Mouse (Mus musculus): ENCODE results near the gene Gm28539. TPM values are rescaled to one million over a fixed set of nuclear protein-coding genes. Genes with fewer than 3 reads are reported as not detected.
A peak's percentile ranks its signal among the peaks of the same experiment; 100 is the strongest.

Gene Gm28539
- polyA plus RNA-seq, 2 experiments = not detected

DNA sequence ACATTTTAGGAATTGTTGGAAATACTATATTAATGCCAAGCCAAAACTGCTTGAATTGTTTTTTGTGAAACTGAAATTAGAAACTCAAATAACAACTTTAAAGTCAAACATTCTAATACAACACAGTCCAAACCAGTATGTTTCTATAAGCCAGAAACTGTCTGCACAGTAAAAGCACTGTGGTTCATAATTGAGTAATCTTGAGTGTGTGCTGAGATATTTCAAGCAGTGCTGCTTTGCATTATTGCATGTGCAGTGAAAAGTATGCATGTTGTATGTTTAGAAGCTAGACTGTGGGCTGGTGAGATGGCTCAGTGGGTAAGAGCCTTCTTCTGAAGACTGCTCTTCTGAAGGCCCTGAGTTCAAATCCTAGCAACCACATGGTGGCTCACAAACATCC is 47.7 kb downstream of the Gm28539 start:
- H3K9me3 ChIP-seq (ENCODE audit: control insufficient read depth, low read length) = no peaks in the 10 kb centered on the region
- H3K4me2 ChIP-seq (ENCODE audit: low read depth) = no peak overlapping the region
- no peak overlapping the region for H3K27ac ChIP-seq
- no peak for ATAC-seq (ENCODE audit: insufficient read depth)
- H3K4me3 ChIP-seq (ENCODE audit: insufficient read depth in 1 of 2, low read depth in 2 of 2, low read length in 2 of 2) = no peak overlapping the region
- H3K9ac ChIP-seq (replicated peaks) = no peak overlapping the region
- peaks cover 10 to 11% of the 10 kb centered on the region in 2 experiments for H3K4me1 ChIP-seq (replicated peaks; ENCODE audit: control insufficient read depth in 2 of 2, insufficient read depth in 2 of 2, low read length in 1 of 2)
- no peak for DNase-seq (ENCODE audit: low read depth in 3 of 3, low spot score in 3 of 3)
- H3K27me3 ChIP-seq (ENCODE audit: control insufficient read depth, insufficient read depth, low read length) = no peaks in the 10 kb centered on the region
- H3K36me3 ChIP-seq (replicated peaks; ENCODE audit: control insufficient read depth, insufficient read depth, low read depth) = no peaks in the 10 kb centered on the region; the same call in 1 of the 2 replicates
- TF ChIP-seq EP300 (IDR thresholded peaks at IDR 0.05; ENCODE audit: low read depth) (no peak), CTCF (IDR thresholded peaks at IDR 0.05; ENCODE audit: low read depth) (no peak)

DNA sequence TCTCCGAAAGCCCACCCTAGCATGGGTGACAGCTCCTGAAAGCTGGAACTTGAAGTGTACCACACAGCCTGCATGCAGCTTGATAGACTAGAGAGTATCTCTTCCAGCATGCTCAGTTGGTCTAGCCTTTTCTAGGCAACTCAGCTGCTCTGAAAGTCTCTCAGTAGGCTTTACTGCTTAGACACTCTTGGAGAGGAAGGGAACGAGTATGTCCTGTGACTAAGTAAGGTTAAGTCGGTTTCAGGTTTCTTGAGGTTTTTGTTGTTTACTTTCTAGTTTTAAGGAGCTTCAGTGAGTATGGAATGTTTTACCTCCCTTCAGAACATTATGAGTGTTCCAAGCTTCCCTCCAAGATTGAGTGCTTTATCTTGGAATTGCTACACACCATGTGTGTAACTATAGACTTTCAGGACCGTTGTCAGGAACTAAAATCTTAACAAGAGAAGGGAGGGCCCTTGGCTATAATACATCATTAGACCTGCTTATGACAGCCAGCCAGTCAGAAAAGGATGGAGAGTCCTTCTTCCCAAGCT is 57.5 kb downstream of the Gm28539 start:
- WGBS (ENCODE audit: insufficient replicate concordance) = 73% methylated on average over 4 of the region's 4 CpGs
- no peak for ATAC-seq (ENCODE audit: insufficient read depth)

DNA sequence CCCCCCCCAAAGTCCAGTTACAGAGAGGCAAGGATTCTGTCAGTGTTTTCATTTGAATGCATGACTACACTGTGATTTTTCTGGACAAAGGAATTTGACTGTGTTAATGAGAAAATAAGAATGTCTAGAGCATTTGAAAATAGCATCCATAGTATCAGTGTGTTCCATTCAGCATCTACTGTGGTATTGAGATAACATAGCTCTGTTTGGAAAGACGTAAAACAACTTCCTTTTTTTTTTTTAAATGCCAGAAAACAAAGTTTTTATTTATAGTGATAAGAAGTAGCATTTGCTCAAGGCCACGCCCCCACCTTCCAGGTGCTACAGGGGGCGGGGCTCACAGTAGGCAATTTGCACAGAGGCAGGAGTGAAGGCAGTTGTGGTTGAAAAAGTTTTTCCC is 58.9 kb downstream of the Gm28539 start:
- Histone ChIP-seq H3K27ac (no peak overlapping the region), H3K4me1 (replicated peaks; ENCODE audit: control insufficient read depth in 2 of 2, insufficient read depth in 2 of 2, low read length in 1 of 2) (no peaks in the 10 kb centered on the region), H3K9me3 (ENCODE audit: control insufficient read depth, low read length) (no peaks in the 10 kb centered on the region), H3K4me3 (ENCODE audit: insufficient read depth in 1 of 2, low read depth in 2 of 2, low read length in 2 of 2) (no peak overlapping the region), H3K27me3 (ENCODE audit: control insufficient read depth, insufficient read depth, low read length) (no peaks in the 10 kb centered on the region), H3K4me2 (ENCODE audit: low read depth) (no peak overlapping the region), H3K36me3 (replicated peaks; ENCODE audit: control insufficient read depth, insufficient read depth, low read depth) (peaks cover 17% of the 10 kb centered on the region), H3K9ac (replicated peaks) (no peak overlapping the region)
- ATAC-seq (ENCODE audit: insufficient read depth) = no peak
- TF ChIP-seq CTCF (IDR thresholded peaks at IDR 0.05; ENCODE audit: low read depth) = no peak
- no peak for TF ChIP-seq EP300 (IDR thresholded peaks at IDR 0.05; ENCODE audit: low read depth)
- DNase-seq (ENCODE audit: low read depth in 3 of 3, low spot score in 3 of 3) = no peak
- WGBS (ENCODE audit: insufficient replicate concordance) = 50% methylated on average over 3 of the region's 3 CpGs

More for the DNA sequence above, 57.5 kb downstream of the Gm28539 start:
- no peak overlapping the region for H3K4me3 ChIP-seq (ENCODE audit: insufficient read depth in 1 of 2, low read depth in 2 of 2, low read length in 2 of 2)
- peaks cover 9% of the 10 kb centered on the region for H3K36me3 ChIP-seq (replicated peaks; ENCODE audit: control insufficient read depth, insufficient read depth, low read depth)
- DNase-seq (ENCODE audit: low read depth in 3 of 3, low spot score in 3 of 3) = no peak
- no peak for TF ChIP-seq CTCF (IDR thresholded peaks at IDR 0.05; ENCODE audit: low read depth)
- TF ChIP-seq EP300 (IDR thresholded peaks at IDR 0.05; ENCODE audit: low read depth) = no peak
- H3K27me3 ChIP-seq (ENCODE audit: control insufficient read depth, insufficient read depth, low read length) = no peaks in the 10 kb centered on the region
- H3K9ac ChIP-seq (replicated peaks) = no peak overlapping the region
- H3K27ac ChIP-seq = no peak overlapping the region
- peaks cover 3 to 7% of the 10 kb centered on the region in 2 experiments; a peak in 2 of 4 replicates for H3K4me1 ChIP-seq (replicated peaks; ENCODE audit: control insufficient read depth in 2 of 2, insufficient read depth in 2 of 2, low read length in 1 of 2)
- no peak overlapping the region for H3K4me2 ChIP-seq (ENCODE audit: low read depth)
- H3K9me3 ChIP-seq (ENCODE audit: control insufficient read depth, low read length) = no peaks in the 10 kb centered on the region

DNA sequence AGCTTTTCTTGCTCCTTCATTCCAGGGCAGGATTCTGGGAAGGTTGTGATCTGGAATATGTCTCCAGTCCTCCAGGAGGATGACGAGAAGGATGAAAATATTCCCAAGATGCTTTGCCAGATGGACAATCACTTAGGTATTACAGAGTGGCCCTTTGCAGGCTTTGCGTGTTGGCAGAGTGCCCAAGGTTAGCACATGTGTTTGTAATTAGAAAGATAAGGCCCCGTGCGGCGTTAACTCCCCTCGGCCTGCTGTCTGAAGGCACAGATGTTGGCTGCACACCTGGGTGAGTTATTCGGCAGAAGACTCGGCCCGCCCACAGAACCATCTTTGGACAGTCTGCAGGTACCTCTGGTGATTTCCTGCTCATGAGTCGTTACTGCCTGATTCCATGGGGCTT is 60.0 kb downstream of the Gm28539 start:
- TF ChIP-seq EP300 (IDR thresholded peaks at IDR 0.05; ENCODE audit: low read depth) (peak; percentile 45; the same call in 1 of the 2 replicates), CTCF (IDR thresholded peaks at IDR 0.05; ENCODE audit: low read depth) (no peak)
- DNase-seq (ENCODE audit: low read depth in 3 of 3, low spot score in 3 of 3) = peak in 1 of 3 experiments; percentile 13
- no peak overlapping the region for H3K27ac ChIP-seq
- H3K4me3 ChIP-seq (ENCODE audit: insufficient read depth in 1 of 2, low read depth in 2 of 2, low read length in 2 of 2) = no peak overlapping the region
- H3K4me1 ChIP-seq (replicated peaks; ENCODE audit: control insufficient read depth in 2 of 2, insufficient read depth in 2 of 2, low read length in 1 of 2) = no peaks in the 10 kb centered on the region
- 60% methylated on average over 10 of the region's 10 CpGs for WGBS (ENCODE audit: insufficient replicate concordance)
- no peaks in the 10 kb centered on the region for H3K9me3 ChIP-seq (ENCODE audit: control insufficient read depth, low read length)
- no peak overlapping the region for H3K9ac ChIP-seq (replicated peaks)
- H3K27me3 ChIP-seq (ENCODE audit: control insufficient read depth, insufficient read depth, low read length) = no peaks in the 10 kb centered on the region
- peaks cover 17% of the 10 kb centered on the region for H3K36me3 ChIP-seq (replicated peaks; ENCODE audit: control insufficient read depth, insufficient read depth, low read depth)
- no peak overlapping the region for H3K4me2 ChIP-seq (ENCODE audit: low read depth)
- ATAC-seq (ENCODE audit: insufficient read depth) = peak; percentile 28; the same call in 1 of the 2 replicates

DNA sequence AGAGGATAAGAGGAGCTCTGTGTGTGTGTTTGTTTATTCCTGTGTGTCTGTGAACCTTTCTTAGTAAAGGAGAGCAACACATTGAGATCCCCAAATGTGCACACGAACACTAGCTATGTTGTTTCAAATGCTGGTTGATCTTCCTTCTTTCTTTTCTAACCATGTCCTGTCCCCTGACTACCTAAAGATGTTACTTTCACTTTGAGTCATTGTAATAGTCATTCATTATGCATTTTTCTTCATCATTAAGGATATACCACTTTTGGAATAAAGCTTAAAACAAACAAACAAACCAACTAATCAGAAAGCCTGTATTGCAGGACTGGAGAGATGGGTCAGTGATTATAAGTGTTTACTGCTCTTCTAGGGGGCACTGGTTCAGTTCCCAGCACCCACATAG is 69.3 kb downstream of the Gm28539 start:
- Histone ChIP-seq H3K4me2 (ENCODE audit: low read depth) (no peak overlapping the region), H3K27me3 (ENCODE audit: control insufficient read depth, insufficient read depth, low read length) (no peaks in the 10 kb centered on the region), H3K4me3 (ENCODE audit: insufficient read depth in 1 of 2, low read depth in 2 of 2, low read length in 2 of 2) (no peak overlapping the region), H3K9ac (replicated peaks) (no peak overlapping the region), H3K4me1 (replicated peaks; ENCODE audit: control insufficient read depth in 2 of 2, insufficient read depth in 2 of 2, low read length in 1 of 2) (no peaks in the 10 kb centered on the region), H3K27ac (no peak overlapping the region), H3K36me3 (replicated peaks; ENCODE audit: control insufficient read depth, insufficient read depth, low read depth) (peaks cover 9% of the 10 kb centered on the region), H3K9me3 (ENCODE audit: control insufficient read depth, low read length) (no peaks in the 10 kb centered on the region)
- ATAC-seq (ENCODE audit: insufficient read depth) = no peak
- TF ChIP-seq CTCF (IDR thresholded peaks at IDR 0.05; ENCODE audit: low read depth) (no peak), EP300 (IDR thresholded peaks at IDR 0.05; ENCODE audit: low read depth) (no peak)
- DNase-seq (ENCODE audit: low read depth in 3 of 3, low spot score in 3 of 3) = no peak
- WGBS (ENCODE audit: insufficient replicate concordance) = 82% methylated on average over 1 of the region's 1 CpGs

Measured in liver, embryonic 14.5 days (tissue).